Mouse (Mus musculus): Measurements from ENCODE around the gene Hcfc1r1. TPM values are rescaled to one million over a fixed set of nuclear protein-coding genes. Genes with fewer than 3 reads are reported as not detected.
A peak's percentile ranks its signal among the peaks of the same experiment; 100 is the strongest.

Hcfc1r1 gene
- polyA plus RNA-seq, 1 experiment from 2014 or later = 45.5 TPM

DNA sequence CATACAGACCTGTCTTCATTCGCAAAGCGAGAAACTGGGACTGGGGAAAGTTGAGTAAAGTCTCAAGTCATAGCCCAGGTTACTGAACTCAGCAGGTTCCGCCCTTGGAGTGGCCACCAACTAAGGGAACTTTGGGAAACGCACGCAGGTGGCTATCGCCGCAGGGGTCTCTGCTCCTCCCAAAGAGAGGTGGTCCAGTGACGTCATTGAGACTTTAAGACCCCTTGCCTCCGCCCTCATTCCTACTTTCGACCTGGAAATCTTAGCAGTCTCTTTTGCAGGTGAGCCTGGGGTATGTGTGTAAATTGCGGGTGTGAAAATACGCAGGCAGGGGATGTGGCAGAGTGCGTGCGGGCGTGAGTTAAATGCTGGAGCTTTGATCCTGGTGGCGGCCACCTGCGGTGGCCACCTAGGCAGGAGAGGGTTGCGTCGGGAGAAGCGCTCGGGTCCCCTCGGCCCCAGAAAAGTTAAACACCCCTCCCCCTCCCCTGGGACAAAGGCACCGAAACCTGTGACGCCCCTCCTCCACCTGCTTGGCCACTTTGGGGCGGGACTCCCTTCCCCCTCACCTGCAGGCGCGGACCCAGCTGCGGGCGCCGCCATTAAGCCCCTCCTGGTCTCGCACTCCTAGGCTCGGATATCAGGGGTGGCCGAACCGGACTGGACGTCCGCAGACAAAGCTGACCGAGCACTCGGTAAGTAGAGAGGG, 5.9 kb downstream of the Hcfc1r1 start, which contains the start of gene Cldn6:
Cldn6 (plus strand) TSS at position 123 of the 709 bp plus-strand sequence.
- peak within 1 kb of the TSS; percentile 41 for H3K4me2 ChIP-seq (ENCODE audit: low read depth, severe bottlenecking)
- H3K4me3 ChIP-seq (ENCODE audit: low read depth, low read length) = peak within 1 kb of the TSS; percentile 23
- H3K4me1 ChIP-seq (ENCODE audit: control insufficient read depth, insufficient read depth, low read length) = peaks cover 38% of the 10 kb centered on the region
- no peaks in the 10 kb centered on the region for H3K36me3 ChIP-seq (ENCODE audit: control insufficient read depth, insufficient read depth, low read length)
- ATAC-seq (ENCODE audit: insufficient number of reproducible peaks, low FRiP score, low TSS enrichment, low read depth) (no peak), DNase-seq (ENCODE audit: low spot score) (peak; percentile 29)
- H3K9ac ChIP-seq (ENCODE audit: low read length) = no peak within 1 kb of the TSS
- H3K27me3 ChIP-seq (ENCODE audit: control insufficient read depth, insufficient read depth, low read length) = peaks cover 64% of the 10 kb centered on the region
- H3K9me3 ChIP-seq (ENCODE audit: control insufficient read depth, low read length) = no peaks in the 10 kb centered on the region
- WGBS = 3% methylated on average over 36 of the region's 38 CpGs
- no peak within 1 kb of the TSS for H3K27ac ChIP-seq (replicated peaks; ENCODE audit: low read depth, low read length)

DNA sequence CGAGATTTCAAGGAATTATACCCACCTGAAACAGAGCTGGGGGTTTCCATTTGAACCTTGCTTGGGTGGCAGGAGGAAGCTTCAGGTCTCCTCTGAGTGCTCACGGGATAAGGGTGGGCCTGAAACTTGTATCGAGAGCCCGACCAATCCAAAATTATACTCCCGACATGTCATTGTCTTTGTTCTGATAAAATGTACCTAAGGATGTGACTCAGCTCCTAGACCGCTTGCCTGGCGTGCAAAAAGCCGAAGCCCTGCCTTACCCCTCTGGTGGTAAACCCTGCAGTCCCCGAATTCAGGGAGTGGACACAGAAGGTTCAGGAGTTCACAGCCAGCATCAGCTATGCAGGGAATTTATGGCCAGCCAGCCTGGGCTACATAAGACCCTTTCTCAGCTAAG, 6.9 kb downstream of the Hcfc1r1 start:
- no peaks in the 10 kb centered on the region for H3K9me3 ChIP-seq (ENCODE audit: control insufficient read depth, low read length)
- H3K9ac ChIP-seq (ENCODE audit: low read length) = no peak overlapping the region
- H3K4me3 ChIP-seq (ENCODE audit: low read depth, low read length) = no peak overlapping the region
- peak overlapping the region; percentile 41; the same call in 1 of the 2 replicates for H3K4me2 ChIP-seq (ENCODE audit: low read depth, severe bottlenecking)
- no peak for DNase-seq (ENCODE audit: low spot score)
- no peaks in the 10 kb centered on the region for H3K36me3 ChIP-seq (ENCODE audit: control insufficient read depth, insufficient read depth, low read length)
- peaks cover 63% of the 10 kb centered on the region for H3K27me3 ChIP-seq (ENCODE audit: control insufficient read depth, insufficient read depth, low read length)
- ATAC-seq (ENCODE audit: insufficient number of reproducible peaks, low FRiP score, low TSS enrichment, low read depth) = no peak
- H3K27ac ChIP-seq (replicated peaks; ENCODE audit: low read depth, low read length) = no peak overlapping the region
- peaks cover 37% of the 10 kb centered on the region for H3K4me1 ChIP-seq (ENCODE audit: control insufficient read depth, insufficient read depth, low read length)
- WGBS = 70% methylated on average over 9 of the region's 9 CpGs

GRCm38 (mm10) chr17:23681086-23681485, 7.7 kb downstream of the Hcfc1r1 start:
- H3K9ac ChIP-seq (ENCODE audit: low read length) = no peak overlapping the region

GRCm38 (mm10) chr17:23682092-23682491, 8.7 kb downstream of the Hcfc1r1 start:
- Histone ChIP-seq H3K9ac (ENCODE audit: low read length) (no peak overlapping the region), H3K36me3 (ENCODE audit: control insufficient read depth, insufficient read depth, low read length) (no peaks in the 10 kb centered on the region), H3K4me3 (ENCODE audit: low read depth, low read length) (no peak overlapping the region), H3K9me3 (ENCODE audit: control insufficient read depth, low read length) (no peaks in the 10 kb centered on the region), H3K4me1 (ENCODE audit: control insufficient read depth, insufficient read depth, low read length) (peaks cover 25% of the 10 kb centered on the region), H3K27ac (replicated peaks; ENCODE audit: low read depth, low read length) (no peak overlapping the region), H3K4me2 (ENCODE audit: low read depth, severe bottlenecking) (no peak overlapping the region), H3K27me3 (ENCODE audit: control insufficient read depth, insufficient read depth, low read length) (peaks cover 49% of the 10 kb centered on the region)
- ATAC-seq (ENCODE audit: insufficient number of reproducible peaks, low FRiP score, low TSS enrichment, low read depth) (no peak), DNase-seq (ENCODE audit: low spot score) (no peak)
- WGBS = 55% methylated on average over 4 of the region's 4 CpGs

More at GRCm38 (mm10) chr17:23681086-23681485, 7.7 kb downstream of the Hcfc1r1 start:
- Histone ChIP-seq H3K27me3 (ENCODE audit: control insufficient read depth, insufficient read depth, low read length) (peaks cover 57% of the 10 kb centered on the region), H3K4me2 (ENCODE audit: low read depth, severe bottlenecking) (no peak overlapping the region), H3K9me3 (ENCODE audit: control insufficient read depth, low read length) (no peaks in the 10 kb centered on the region), H3K4me3 (ENCODE audit: low read depth, low read length) (no peak overlapping the region), H3K4me1 (ENCODE audit: control insufficient read depth, insufficient read depth, low read length) (peaks cover 31% of the 10 kb centered on the region), H3K36me3 (ENCODE audit: control insufficient read depth, insufficient read depth, low read length) (no peaks in the 10 kb centered on the region), H3K27ac (replicated peaks; ENCODE audit: low read depth, low read length) (no peak overlapping the region)
- WGBS = 65% methylated on average over 10 of the region's 10 CpGs
- no peak for ATAC-seq (ENCODE audit: insufficient number of reproducible peaks, low FRiP score, low TSS enrichment, low read depth)
- no peak for DNase-seq (ENCODE audit: low spot score)

DNA sequence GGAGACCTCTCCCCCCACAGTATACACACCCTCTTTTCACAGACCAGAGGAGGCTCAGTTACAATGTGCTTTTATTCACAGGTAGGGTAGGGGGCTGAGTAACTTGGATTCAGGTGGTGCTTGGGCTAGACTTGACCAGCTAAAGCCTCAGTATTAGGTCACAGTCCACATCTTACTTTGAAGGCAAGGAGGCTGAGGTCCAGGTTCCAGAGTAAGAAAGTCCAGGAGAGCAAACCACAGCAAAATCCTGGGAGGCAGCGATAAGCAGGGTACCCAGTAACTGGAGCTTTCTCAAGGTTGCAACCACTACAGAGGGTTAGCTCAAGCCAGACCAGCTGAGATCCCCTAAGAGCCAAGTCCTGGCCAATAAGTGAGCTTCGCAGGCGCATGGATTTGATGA, 9.1 kb downstream of the Hcfc1r1 start:
- WGBS = 63% methylated on average over 3 of the region's 3 CpGs
- Histone ChIP-seq H3K4me2 (ENCODE audit: low read depth, severe bottlenecking) (peak overlapping the region; percentile 36; the same call in 1 of the 2 replicates), H3K4me3 (ENCODE audit: low read depth, low read length) (0 out of 2 replicates have a peak overlapping the region, but pooled peaks have one; percentile 21), H3K27ac (replicated peaks; ENCODE audit: low read depth, low read length) (no peak overlapping the region), H3K36me3 (ENCODE audit: control insufficient read depth, insufficient read depth, low read length) (no peaks in the 10 kb centered on the region), H3K9ac (ENCODE audit: low read length) (no peak overlapping the region), H3K4me1 (ENCODE audit: control insufficient read depth, insufficient read depth, low read length) (peaks cover 22% of the 10 kb centered on the region), H3K27me3 (ENCODE audit: control insufficient read depth, insufficient read depth, low read length) (peaks cover 49% of the 10 kb centered on the region), H3K9me3 (ENCODE audit: control insufficient read depth, low read length) (no peaks in the 10 kb centered on the region)
- ATAC-seq (ENCODE audit: insufficient number of reproducible peaks, low FRiP score, low TSS enrichment, low read depth) (no peak), DNase-seq (ENCODE audit: low spot score) (no peak)

DNA sequence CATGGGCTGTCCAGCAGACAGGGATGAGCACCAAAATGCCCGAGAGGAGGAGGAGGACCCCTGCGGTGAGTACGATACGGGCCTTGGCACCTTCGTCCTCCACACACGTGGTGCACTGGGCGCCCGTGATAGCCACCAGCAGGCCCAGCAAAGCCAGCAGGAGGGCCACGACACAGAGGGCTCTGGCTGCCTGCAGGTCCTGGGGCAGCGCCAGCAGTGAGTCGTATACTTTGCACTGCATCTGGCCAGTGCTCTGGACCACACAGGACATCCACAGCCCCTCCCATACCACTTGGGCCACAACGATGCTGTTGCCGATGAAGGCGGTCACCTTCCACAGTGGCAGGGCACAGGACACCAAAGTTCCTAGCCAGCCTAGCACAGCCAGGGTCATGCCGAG, 9.8 kb downstream of the Hcfc1r1 start:
- no peak overlapping the region for H3K9ac ChIP-seq (ENCODE audit: low read length)
- peak overlapping the region; percentile 36 for H3K4me2 ChIP-seq (ENCODE audit: low read depth, severe bottlenecking)
- no peak overlapping the region for H3K27ac ChIP-seq (replicated peaks; ENCODE audit: low read depth, low read length)
- WGBS = 18% methylated on average over 15 of the region's 15 CpGs
- DNase-seq (ENCODE audit: low spot score) (peak; percentile 28), ATAC-seq (ENCODE audit: insufficient number of reproducible peaks, low FRiP score, low TSS enrichment, low read depth) (0 out of 2 replicates have a peak, but pooled peaks have one; percentile 3)
- peak overlapping the region; percentile 21 for H3K4me3 ChIP-seq (ENCODE audit: low read depth, low read length)
- H3K36me3 ChIP-seq (ENCODE audit: control insufficient read depth, insufficient read depth, low read length) = no peaks in the 10 kb centered on the region
- no peaks in the 10 kb centered on the region for H3K9me3 ChIP-seq (ENCODE audit: control insufficient read depth, low read length)
- peaks cover 20% of the 10 kb centered on the region for H3K4me1 ChIP-seq (ENCODE audit: control insufficient read depth, insufficient read depth, low read length)
- H3K27me3 ChIP-seq (ENCODE audit: control insufficient read depth, insufficient read depth, low read length) = peaks cover 49% of the 10 kb centered on the region

- DNase-seq (ENCODE audit: low spot score) = peak; percentile 40
- Histone ChIP-seq H3K9me3 (ENCODE audit: control insufficient read depth, low read length) (no peaks in the 10 kb centered on the region), H3K27me3 (ENCODE audit: control insufficient read depth, insufficient read depth, low read length) (peaks cover 41% of the 10 kb centered on the region), H3K9ac (ENCODE audit: low read length) (no peak within 1 kb of the TSS), H3K36me3 (ENCODE audit: control insufficient read depth, insufficient read depth, low read length) (no peaks in the 10 kb centered on the region), H3K27ac (replicated peaks; ENCODE audit: low read depth, low read length) (no peak within 1 kb of the TSS), H3K4me3 (ENCODE audit: low read depth, low read length) (peak within 1 kb of the TSS; percentile 21), H3K4me1 (ENCODE audit: control insufficient read depth, insufficient read depth, low read length) (peaks cover 20% of the 10 kb centered on the region), H3K4me2 (ENCODE audit: low read depth, severe bottlenecking) (peak within 1 kb of the TSS; percentile 36)
- ATAC-seq (ENCODE audit: insufficient number of reproducible peaks, low FRiP score, low TSS enrichment, low read depth) = peak; percentile 81
- WGBS = 14% methylated on average over 15 of the region's 15 CpGs
Observed at GRCm38 (mm10) chr17:23683856-23684672, 10.7 kb downstream of the Hcfc1r1 start, which contains the start of gene Cldn9. Cldn9 (minus strand) TSS chr17:23684026.

DNA sequence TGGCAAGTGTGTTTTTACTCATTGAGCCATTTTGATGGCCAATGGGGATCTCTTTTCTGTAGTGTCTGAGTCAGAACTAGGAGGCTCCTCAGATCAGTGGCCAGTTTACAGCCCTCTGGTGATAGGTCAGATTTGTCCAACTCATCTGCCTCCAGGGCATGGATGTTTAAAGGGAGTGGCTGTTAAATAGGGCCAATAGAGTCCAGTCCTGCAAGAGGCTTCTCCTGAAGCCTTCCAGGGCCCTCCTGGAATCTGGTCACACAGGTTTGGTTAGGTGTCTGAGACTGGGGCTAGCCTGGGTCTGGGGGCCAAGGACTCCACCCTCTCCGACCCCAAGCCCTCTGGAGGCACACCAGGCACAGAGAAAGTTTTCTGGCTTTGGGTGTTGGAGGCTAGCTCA, 21.1 kb downstream of the Hcfc1r1 start:
- H3K4me2 ChIP-seq (ENCODE audit: low read depth, severe bottlenecking) = no peak overlapping the region
- no peak overlapping the region for H3K27ac ChIP-seq (replicated peaks; ENCODE audit: low read depth, low read length)
- H3K36me3 ChIP-seq (ENCODE audit: control insufficient read depth, insufficient read depth, low read length) = no peaks in the 10 kb centered on the region
- no peaks in the 10 kb centered on the region for H3K9me3 ChIP-seq (ENCODE audit: control insufficient read depth, low read length)
- no peak overlapping the region for H3K9ac ChIP-seq (ENCODE audit: low read length)
- ATAC-seq (ENCODE audit: insufficient number of reproducible peaks, low FRiP score, low TSS enrichment, low read depth) (0 out of 2 replicates have a peak, but pooled peaks have one; percentile 23), DNase-seq (ENCODE audit: low spot score) (no peak)
- peaks cover 11% of the 10 kb centered on the region for H3K4me1 ChIP-seq (ENCODE audit: control insufficient read depth, insufficient read depth, low read length)
- H3K27me3 ChIP-seq (ENCODE audit: control insufficient read depth, insufficient read depth, low read length) = peaks cover 14% of the 10 kb centered on the region
- 63% methylated on average over 1 of the region's 1 CpGs for WGBS
- no peak overlapping the region for H3K4me3 ChIP-seq (ENCODE audit: low read depth, low read length)

Data from limb, embryonic 11.5 days (tissue).